Comparison of ENCODE assay signal across 19 mouse cellular contexts in genomic region chr11:114146334-114146733, GRCm38 (mm10).
DNase-seq lines count a peak whose midpoint lies in the region; ATAC-seq and TF ChIP-seq lines count a peak whose summit lies in the region.
"Had no signal": no experiment of that assay in that cellular context is flagged by ENCODE, and none has a peak within 500 bp of the region (broad histone marks: within the 10 kb centered on the region; RNA-seq: fewer than 3 reads in every experiment).

No protein-coding gene starts in this region.

- DNase-seq in forebrain, embryonic 11.5 days (ENCODE audit: low spot score): no peak
- DNase-seq in limb, embryonic 14.5 days (ENCODE audit: low spot score): peak; percentile 9
- no peak for DNase-seq in thymus, postnatal 4 days
- no peak for DNase-seq in kidney, adult 9 months
- DNase-seq: adrenal gland, postnatal 14 days; cerebellum, adult 8-10 months; gastrocnemius, postnatal 10 days; heart, postnatal 10 days; kidney, adult 11 months; kidney, postnatal 25 days; layer of hippocampus, adult 9-11 months; liver, embryonic 13.5 days; lung, postnatal 10 days had no signal

- H3K27ac ChIP-seq in forebrain, embryonic 12.5 days: peak overlapping the region; percentile 31; the same call in 1 of the 2 replicates
- no peak overlapping the region for H3K27ac ChIP-seq in forebrain, embryonic 11.5 days (ENCODE audit: low read depth, low read length)
- H3K27ac ChIP-seq in neural tube, embryonic 13.5 days (replicated peaks): peak overlapping the region; percentile 64
- H3K27ac ChIP-seq in neural tube, embryonic 15.5 days (replicated peaks): no peak overlapping the region
- no peak overlapping the region for H3K27ac ChIP-seq in hindbrain, embryonic 12.5 days
- H3K27ac ChIP-seq in limb, embryonic 14.5 days (replicated peaks; ENCODE audit: low read depth, low read length): no peak overlapping the region
- H3K27ac ChIP-seq: liver, embryonic 13.5 days; stomach, embryonic 15.5 days had no signal

- peaks cover 4% of the 10 kb centered on the region for H3K4me1 ChIP-seq in forebrain, embryonic 12.5 days
- H3K4me1 ChIP-seq in forebrain, embryonic 11.5 days (replicated peaks; ENCODE audit: control insufficient read depth, insufficient read depth, low read length): no peaks in the 10 kb centered on the region
- peaks cover 15% of the 10 kb centered on the region for H3K4me1 ChIP-seq in neural tube, embryonic 13.5 days (replicated peaks)
- peaks cover 4% of the 10 kb centered on the region; the same call in 1 of the 2 replicates for H3K4me1 ChIP-seq in neural tube, embryonic 15.5 days
- H3K4me1 ChIP-seq in hindbrain, embryonic 12.5 days: peaks cover 13% of the 10 kb centered on the region
- H3K4me1 ChIP-seq in limb, embryonic 14.5 days (ENCODE audit: control insufficient read depth, insufficient read depth, low read length): no peaks in the 10 kb centered on the region; the same call in 1 of the 2 replicates
- H3K4me1 ChIP-seq: liver, embryonic 13.5 days had no signal

- H3K9me3 ChIP-seq in forebrain, embryonic 12.5 days: no peaks in the 10 kb centered on the region
- H3K9me3 ChIP-seq in forebrain, embryonic 11.5 days (ENCODE audit: control insufficient read depth, low read length): no peaks in the 10 kb centered on the region; the same call in 1 of the 2 replicates
- H3K9me3 ChIP-seq in neural tube, embryonic 13.5 days: no peaks in the 10 kb centered on the region
- no peaks in the 10 kb centered on the region for H3K9me3 ChIP-seq in neural tube, embryonic 15.5 days (replicated peaks)
- H3K9me3 ChIP-seq in hindbrain, embryonic 12.5 days (replicated peaks): 0 out of 2 replicates have a peak, but pooled peaks cover 3% of the 10 kb centered on the region
- no peaks in the 10 kb centered on the region for H3K9me3 ChIP-seq in limb, embryonic 14.5 days (ENCODE audit: control insufficient read depth, low read length)
- H3K9me3 ChIP-seq: liver, embryonic 13.5 days; stomach, embryonic 15.5 days had no signal

- WGBS in forebrain, embryonic 12.5 days: 56% methylated on average over 5 of the region's 5 CpGs
- WGBS in forebrain, embryonic 11.5 days: 58% methylated on average over 5 of the region's 5 CpGs
- 25% methylated on average over 5 of the region's 5 CpGs for WGBS in neural tube, embryonic 13.5 days
- 35% methylated on average over 5 of the region's 5 CpGs for WGBS in neural tube, embryonic 15.5 days
- 29% methylated on average over 5 of the region's 5 CpGs for WGBS in hindbrain, embryonic 12.5 days
- WGBS in limb, embryonic 14.5 days: 18% methylated on average over 5 of the region's 5 CpGs

- H3K9ac ChIP-seq in forebrain, embryonic 12.5 days: no peak overlapping the region
- no peak overlapping the region for H3K9ac ChIP-seq in forebrain, embryonic 11.5 days (ENCODE audit: low read length)
- H3K9ac ChIP-seq in neural tube, embryonic 13.5 days: no peak overlapping the region
- no peak overlapping the region for H3K9ac ChIP-seq in neural tube, embryonic 15.5 days (replicated peaks)
- no peak overlapping the region for H3K9ac ChIP-seq in hindbrain, embryonic 12.5 days
- H3K9ac ChIP-seq in limb, embryonic 14.5 days (ENCODE audit: low read depth, low read length, severe bottlenecking): no peak overlapping the region
- H3K9ac ChIP-seq: liver, embryonic 13.5 days; stomach, embryonic 15.5 days had no signal

- no peaks in the 10 kb centered on the region for H3K36me3 ChIP-seq in forebrain, embryonic 12.5 days (replicated peaks)
- H3K36me3 ChIP-seq in forebrain, embryonic 11.5 days (ENCODE audit: control insufficient read depth, insufficient read depth, low read length): no peaks in the 10 kb centered on the region
- H3K36me3 ChIP-seq in neural tube, embryonic 13.5 days: no peaks in the 10 kb centered on the region
- no peaks in the 10 kb centered on the region for H3K36me3 ChIP-seq in neural tube, embryonic 15.5 days
- H3K36me3 ChIP-seq in hindbrain, embryonic 12.5 days: no peaks in the 10 kb centered on the region
- no peaks in the 10 kb centered on the region for H3K36me3 ChIP-seq in limb, embryonic 14.5 days (ENCODE audit: control insufficient read depth, insufficient read depth, low read length)
- H3K36me3 ChIP-seq: liver, embryonic 13.5 days; stomach, embryonic 15.5 days had no signal

- no peak overlapping the region for H3K4me2 ChIP-seq in forebrain, embryonic 12.5 days
- no peak overlapping the region for H3K4me2 ChIP-seq in forebrain, embryonic 11.5 days (ENCODE audit: low read depth, low read length, severe bottlenecking)
- H3K4me2 ChIP-seq in neural tube, embryonic 13.5 days: no peak overlapping the region
- H3K4me2 ChIP-seq in neural tube, embryonic 15.5 days: no peak overlapping the region
- H3K4me2 ChIP-seq in hindbrain, embryonic 12.5 days (replicated peaks): no peak overlapping the region
- no peak overlapping the region for H3K4me2 ChIP-seq in limb, embryonic 14.5 days (replicated peaks; ENCODE audit: low read depth, low read length, severe bottlenecking)
- H3K4me2 ChIP-seq: liver, embryonic 13.5 days; stomach, embryonic 15.5 days had no signal

- ATAC-seq in forebrain, embryonic 12.5 days (ENCODE audit: low FRiP score): no peak
- ATAC-seq in forebrain, embryonic 11.5 days (replicated peaks; ENCODE audit: low FRiP score): no peak
- ATAC-seq in neural tube, embryonic 13.5 days (ENCODE audit: low read depth): peak; percentile 65
- ATAC-seq in neural tube, embryonic 15.5 days (ENCODE audit: low FRiP score): no peak
- 0 out of 2 replicates have a peak, but pooled peaks have one; percentile 26 for ATAC-seq in hindbrain, embryonic 12.5 days (ENCODE audit: low FRiP score)
- ATAC-seq in limb, embryonic 14.5 days (ENCODE audit: low FRiP score, low read depth): no peak
- ATAC-seq: forebrain, embryonic 16.5 days had no signal

- TF ChIP-seq POLR2A in limb, embryonic 14.5 days (IDR thresholded peaks at IDR 0.05; ENCODE audit: borderline replicate concordance, extremely low read depth, insufficient read depth, insufficient read length): no peak

- no peak overlapping the region for H3K4me3 ChIP-seq in forebrain, embryonic 12.5 days (replicated peaks)
- H3K4me3 ChIP-seq in forebrain, embryonic 11.5 days (ENCODE audit: low read depth, low read length): no peak overlapping the region
- H3K4me3 ChIP-seq in neural tube, embryonic 13.5 days: no peak overlapping the region
- no peak overlapping the region for H3K4me3 ChIP-seq in neural tube, embryonic 15.5 days (replicated peaks)
- H3K4me3 ChIP-seq in hindbrain, embryonic 12.5 days: no peak overlapping the region
- H3K4me3 ChIP-seq in limb, embryonic 14.5 days (replicated peaks; ENCODE audit: low read length): no peak overlapping the region
- H3K4me3 ChIP-seq: liver, embryonic 13.5 days; stomach, embryonic 15.5 days had no signal

- H3K27me3 ChIP-seq in forebrain, embryonic 12.5 days: no peaks in the 10 kb centered on the region
- H3K27me3 ChIP-seq in forebrain, embryonic 11.5 days (ENCODE audit: control insufficient read depth, insufficient read depth, low read length): no peaks in the 10 kb centered on the region
- H3K27me3 ChIP-seq in neural tube, embryonic 13.5 days: no peaks in the 10 kb centered on the region
- H3K27me3 ChIP-seq in neural tube, embryonic 15.5 days (replicated peaks): 0 out of 2 replicates have a peak, but pooled peaks cover 4% of the 10 kb centered on the region
- no peaks in the 10 kb centered on the region for H3K27me3 ChIP-seq in hindbrain, embryonic 12.5 days
- no peaks in the 10 kb centered on the region for H3K27me3 ChIP-seq in limb, embryonic 14.5 days (ENCODE audit: control insufficient read depth, insufficient read depth, low read length)
- H3K27me3 ChIP-seq: liver, embryonic 13.5 days; stomach, embryonic 15.5 days had no signal

Comparison
In these comparisons a context has a peak if more than half of its experiments do, and no peak if none do; other contexts are left out.
1. ATAC-seq: peak in neural tube, embryonic 13.5 days (single experiment) and hindbrain, embryonic 12.5 days (single experiment); none in forebrain, embryonic 12.5 days (single experiment), forebrain, embryonic 11.5 days (single experiment), neural tube, embryonic 15.5 days (single experiment) and limb, embryonic 14.5 days (single experiment).
2. H3K27ac ChIP-seq: peak in forebrain, embryonic 12.5 days (single experiment) and neural tube, embryonic 13.5 days (single experiment); none in forebrain, embryonic 11.5 days (single experiment), neural tube, embryonic 15.5 days (single experiment), hindbrain, embryonic 12.5 days (single experiment) and limb, embryonic 14.5 days (single experiment).